Mouse (Mus musculus) heart, embryonic 14.5 days (tissue): ENCODE results near the gene Cux2. TPM values are rescaled to one million over a fixed set of nuclear protein-coding genes. Genes with fewer than 3 reads are reported as not detected.

Experiments
- ATAC-seq: fragments of 200-750 bp; cut with Nextera tagmentation; 2 replicates; pipeline ENCODE4 v1.8.0; 2017; ENCODE audit warnings: low read depth, moderate TSS enrichment; ENCODE audit not compliant: insufficient number of reproducible peaks, insufficient read depth, low FRiP score
- H3K27ac ChIP-seq, 2 experiments: fragments of 200-500 bp in 1 of 2; fragments of 300-500 bp in 1 of 2; sonication (generic) in 1 of 2; replicated peaks in 1 of 2; 2 replicates each; pipeline ENCODE4 v1.5.1; 2012 to 2014; ENCODE audit warnings: low read depth in 2 of 2, low read length in 2 of 2, control low read depth in 1 of 2, mild to moderate bottlenecking in 1 of 2, mixed read lengths in 1 of 2; ENCODE audit not compliant: control insufficient read depth in 1 of 2, insufficient read depth in 1 of 2
- H3K27me3 ChIP-seq: fragments of 300-500 bp; sonication (generic); 2 replicates; pipeline ENCODE4 v1.6.1; 2014; ENCODE audit warnings: mild to moderate bottlenecking, low read length, control low read depth; ENCODE audit not compliant: control insufficient read depth, insufficient read depth
- H3K36me3 ChIP-seq: fragments of 300-500 bp; sonication (generic); 2 replicates; pipeline ENCODE4 v1.6.1; 2014; ENCODE audit warnings: mild to moderate bottlenecking, control low read depth, low read length, mixed read lengths; ENCODE audit not compliant: control insufficient read depth, insufficient read depth
- H3K4me1 ChIP-seq, 2 experiments: fragments of 200-500 bp in 1 of 2; fragments of 300-500 bp in 1 of 2; sonication (generic) in 1 of 2; 2 replicates each; pipeline ENCODE4 v1.6.1; 2012 to 2014; ENCODE audit warnings: low read length in 2 of 2, control low read depth in 1 of 2, mixed read lengths in 1 of 2; ENCODE audit not compliant: control insufficient read depth in 2 of 2, insufficient read depth in 2 of 2
- H3K4me2 ChIP-seq: fragments of 300-500 bp; sonication (generic); 2 replicates; pipeline ENCODE4 v1.6.1; 2014; ENCODE audit warnings: mild to moderate bottlenecking, low read length
- H3K4me3 ChIP-seq, 2 experiments: fragments of 200-500 bp in 1 of 2; fragments of 300-500 bp in 1 of 2; sonication (generic) in 1 of 2; 2 replicates each; pipeline ENCODE4 v1.5.1; 2012 to 2014; ENCODE audit warnings: low read length in 2 of 2, mild to moderate bottlenecking in 2 of 2, control low read depth in 1 of 2, low read depth in 1 of 2, moderate library complexity in 1 of 2; ENCODE audit not compliant: control insufficient read depth in 1 of 2, insufficient read depth in 1 of 2
- H3K9ac ChIP-seq: fragments of 300-500 bp; sonication (generic); 2 replicates; pipeline ENCODE4 v1.6.1; 2014; ENCODE audit warnings: mild to moderate bottlenecking, low read length
- H3K9me3 ChIP-seq: fragments of 300-500 bp; sonication (generic); 2 replicates; pipeline ENCODE4 v1.6.1; 2016; ENCODE audit warnings: low read length, control low read depth; ENCODE audit not compliant: control insufficient read depth
- WGBS: fragments of 180-500 bp; shearing (Covaris S2); extraction: QIAGEN DNeasy Blood & Tissue Kit; methylation state at CpG from one replicate; pipeline ENCODE4 v1.1.7; 2014; 5-methylcytosine and 5-hydroxymethylcytosine counted together
- polyA plus RNA-seq: library from polyadenylated mRNA; unstranded; fragments of >200 nt; fragmentation: Nextera tagmentation; extraction: Ambion mirVana; gene quantifications from 2 replicates; pipeline ENCODE4 v1.2.1, GENCODE M21; 2014

The Cux2 gene
- polyA plus RNA-seq, 1 experiment from 2014 or later = 7.9 TPM

GRCm38 (mm10) chr5:121834991-121835747 is 214.7 kb downstream of the Cux2 start:
- Histone ChIP-seq H3K27me3 (no peaks in the 10 kb centered on the region), H3K36me3 (0 out of 2 replicates have a peak, but pooled peaks cover 4% of the 10 kb centered on the region), H3K27ac (peak overlapping the region; percentile 67 to 87), H3K9me3 (no peaks in the 10 kb centered on the region), H3K9ac (peak overlapping the region; percentile 86), H3K4me3 (peak overlapping the region; percentile 90 to 96), H3K4me1 (peaks cover 43 to 44% of the 10 kb centered on the region in 2 experiments), H3K4me2 (peak overlapping the region; percentile 80)
- 23% methylated on average over 12 of the region's 12 CpGs for WGBS
- ATAC-seq = no peak

- Histone ChIP-seq H3K36me3 (0 out of 2 replicates have a peak, but pooled peaks cover 4% of the 10 kb centered on the region), H3K9ac (no peak overlapping the region; the same call in 1 of the 2 replicates), H3K4me3 (peak overlapping the region; percentile 7 to 90; a peak in 2 of 4 replicates), H3K9me3 (no peaks in the 10 kb centered on the region), H3K4me2 (peak overlapping the region; percentile 80), H3K27me3 (no peaks in the 10 kb centered on the region), H3K4me1 (peaks cover 43 to 45% of the 10 kb centered on the region in 2 experiments), H3K27ac (peak overlapping the region; percentile 31 to 69; a peak in 2 of 4 replicates)
- 65% methylated on average over 7 of the region's 7 CpGs for WGBS
- ATAC-seq = no peak
Observed at GRCm38 (mm10) chr5:121834241-121834606, 215.7 kb downstream of the Cux2 start.

- 45% methylated on average over 10 of the region's 10 CpGs for WGBS
- H3K9me3 ChIP-seq = no peaks in the 10 kb centered on the region
- peak overlapping the region; percentile 52 for H3K9ac ChIP-seq
- no peaks in the 10 kb centered on the region for H3K27me3 ChIP-seq
- H3K4me1 ChIP-seq = peaks cover 45 to 46% of the 10 kb centered on the region in 2 experiments
- H3K4me2 ChIP-seq = peak overlapping the region; percentile 80
- peak overlapping the region; percentile 7 to 90; a peak in 2 of 4 replicates for H3K4me3 ChIP-seq
- peaks cover 5% of the 10 kb centered on the region; the same call in 1 of the 2 replicates for H3K36me3 ChIP-seq
- H3K27ac ChIP-seq = peak overlapping the region; percentile 33 to 69
- no peak for ATAC-seq
Observed at GRCm38 (mm10) chr5:121833572-121834240, 216.2 kb downstream of the Cux2 start.

GRCm38 (mm10) chr5:121833159-121833558 is 216.7 kb downstream of the Cux2 start:
- WGBS = 74% methylated on average over 2 of the region's 2 CpGs
- Histone ChIP-seq H3K4me1 (peaks cover 41 to 46% of the 10 kb centered on the region in 2 experiments), H3K27me3 (no peaks in the 10 kb centered on the region), H3K27ac (peak overlapping the region; percentile 33 to 69), H3K36me3 (peaks cover 10% of the 10 kb centered on the region), H3K9ac (peak overlapping the region; percentile 52; the same call in 1 of the 2 replicates), H3K4me3 (peak overlapping the region in 1 of 2 experiments; percentile 90; a peak in 1 of 4 replicates), H3K4me2 (peak overlapping the region; percentile 80), H3K9me3 (no peaks in the 10 kb centered on the region)
- no peak for ATAC-seq

GRCm38 (mm10) chr5:121832376-121833155 is 217.3 kb downstream of the Cux2 start:
- Histone ChIP-seq H3K9me3 (no peaks in the 10 kb centered on the region), H3K4me3 (no peak overlapping the region), H3K9ac (no peak overlapping the region), H3K27ac (peak overlapping the region in 1 of 2 experiments; percentile 69; a peak in 2 of 4 replicates), H3K4me1 (peaks cover 37 to 41% of the 10 kb centered on the region in 2 experiments), H3K4me2 (peak overlapping the region; percentile 40; the same call in 1 of the 2 replicates), H3K36me3 (peaks cover 16% of the 10 kb centered on the region), H3K27me3 (no peaks in the 10 kb centered on the region)
- WGBS = 78% methylated on average over 6 of the region's 6 CpGs
- ATAC-seq = no peak

GRCm38 (mm10) chr5:121831002-121831601 is 218.8 kb downstream of the Cux2 start:
- 74% methylated on average over 6 of the region's 6 CpGs for WGBS
- H3K27me3 ChIP-seq = no peaks in the 10 kb centered on the region
- no peak for ATAC-seq
- no peak overlapping the region for H3K27ac ChIP-seq
- H3K4me2 ChIP-seq = no peak overlapping the region
- H3K4me1 ChIP-seq = peaks cover 37 to 41% of the 10 kb centered on the region in 2 experiments
- no peak overlapping the region for H3K9ac ChIP-seq
- H3K4me3 ChIP-seq = no peak overlapping the region
- H3K9me3 ChIP-seq = no peaks in the 10 kb centered on the region
- peaks cover 30% of the 10 kb centered on the region for H3K36me3 ChIP-seq
